Mouse (Mus musculus) liver, embryonic 13.5 days (tissue): Measurements from ENCODE around the gene Tmprss2. TPM values are rescaled to one million over a fixed set of nuclear protein-coding genes. Genes with fewer than 3 reads are reported as not detected.
"Not testable (repeated sequence)": the region's sequence is repeated elsewhere in the genome, so short reads cannot be mapped to it uniquely, and the experiment has no call there.

Source experiments
- ATAC-seq: fragments of 200-750 bp; cut with Nextera tagmentation; 2 replicates; pipeline ENCODE4 v1.8.0; 2017; ENCODE audit warnings: low read depth, mild to moderate bottlenecking, moderate number of reproducible peaks, moderate library complexity
- DNase-seq: peaks from one replicate; pipeline ENCODE4 v3.0.0; 2022
- H3K27ac ChIP-seq: fragments of 300-500 bp; sonication (generic); 2 replicates; pipeline ENCODE4 v1.5.1; 2015; ENCODE audit warnings: moderate library complexity, mild to moderate bottlenecking, inconsistent platforms
- H3K27me3 ChIP-seq: fragments of 300-500 bp; sonication (generic); 2 replicates; pipeline ENCODE4 v1.6.1; 2015; ENCODE audit warnings: mild to moderate bottlenecking, inconsistent platforms
- H3K36me3 ChIP-seq: fragments of 300-500 bp; sonication (generic); 2 replicates; pipeline ENCODE4 v1.6.1; 2015; ENCODE audit warnings: mild to moderate bottlenecking, inconsistent platforms
- H3K4me1 ChIP-seq: fragments of 300-500 bp; sonication (generic); replicated peaks from 2 replicates; pipeline ENCODE4 v1.6.1; 2015; ENCODE audit warnings: inconsistent platforms
- H3K4me2 ChIP-seq: fragments of 300-500 bp; sonication (generic); 2 replicates; pipeline ENCODE4 v1.6.1; 2015; ENCODE audit warnings: inconsistent platforms, mild to moderate bottlenecking, moderate library complexity
- H3K4me3 ChIP-seq: fragments of 300-500 bp; sonication (generic); replicated peaks from 2 replicates; pipeline ENCODE4 v1.5.1; 2015; ENCODE audit warnings: mild to moderate bottlenecking, inconsistent platforms
- H3K9ac ChIP-seq: fragments of 300-500 bp; sonication (generic); 2 replicates; pipeline ENCODE4 v1.6.1; 2015; ENCODE audit warnings: mild to moderate bottlenecking, inconsistent platforms
- H3K9me3 ChIP-seq: fragments of 300-500 bp; sonication (generic); replicated peaks from 2 replicates; pipeline ENCODE4 v1.6.1; 2016; ENCODE audit warnings: inconsistent platforms
- WGBS: fragments of 180-500 bp; shearing (Covaris S2); methylation state at CpG from one replicate; pipeline ENCODE4 v1.1.7; 2015; ENCODE audit not compliant: insufficient replicate concordance; 5-methylcytosine and 5-hydroxymethylcytosine counted together
- polyA plus RNA-seq: library from polyadenylated mRNA; unstranded; fragments of >200 nt; fragmentation: Nextera tagmentation; extraction: Ambion mirVana; gene quantifications from 2 replicates; pipeline ENCODE4 v1.2.1, GENCODE M21; 2015

Gene Tmprss2
- polyA plus RNA-seq, 1 experiment from 2014 or later, result 2.5 TPM

GRCm38 (mm10) chr16:97591512-97591911, 19.5 kb downstream of the Tmprss2 start:
- WGBS, result 59% methylated on average over 2 of the region's 2 CpGs

GRCm38 (mm10) chr16:97582876-97583275, 28.1 kb downstream of the Tmprss2 start:
- not testable (repeated sequence) for DNase-seq, ATAC-seq, H3K9ac ChIP-seq, H3K27ac ChIP-seq, H3K4me2 ChIP-seq, H3K36me3 ChIP-seq, H3K27me3 ChIP-seq, H3K4me1 ChIP-seq, H3K4me3 ChIP-seq, H3K9me3 ChIP-seq
- 50% methylated on average over 1 of the region's 1 CpGs for WGBS

More at GRCm38 (mm10) chr16:97591512-97591911, 19.5 kb downstream of the Tmprss2 start:
- Histone ChIP-seq H3K4me3 (no peak overlapping the region), H3K36me3 (no peaks in the 10 kb centered on the region), H3K4me2 (no peak overlapping the region), H3K9me3 (no peaks in the 10 kb centered on the region), H3K9ac (no peak overlapping the region), H3K27ac (no peak overlapping the region), H3K27me3 (no peaks in the 10 kb centered on the region), H3K4me1 (peaks cover 7% of the 10 kb centered on the region; the same call in 1 of the 2 replicates)
- ATAC-seq (no peak), DNase-seq (no peak)

- WGBS, result 39% methylated on average over 1 of the region's 1 CpGs
- DNase-seq (no peak), ATAC-seq (no peak)
- Histone ChIP-seq H3K27ac (no peak overlapping the region), H3K36me3 (no peaks in the 10 kb centered on the region), H3K4me2 (no peak overlapping the region), H3K4me3 (no peak overlapping the region), H3K9me3 (no peaks in the 10 kb centered on the region), H3K27me3 (no peaks in the 10 kb centered on the region), H3K9ac (no peak overlapping the region), H3K4me1 (no peaks in the 10 kb centered on the region)
Observed at GRCm38 (mm10) chr16:97569426-97569825, 41.6 kb downstream of the Tmprss2 start.

GRCm38 (mm10) chr16:97568662-97569061, 42.3 kb downstream of the Tmprss2 start:
- H3K27me3 ChIP-seq, result no peaks in the 10 kb centered on the region
- no peak for DNase-seq
- no peaks in the 10 kb centered on the region for H3K36me3 ChIP-seq
- H3K4me2 ChIP-seq, result no peak overlapping the region
- no peak overlapping the region for H3K9ac ChIP-seq
- no peaks in the 10 kb centered on the region for H3K9me3 ChIP-seq
- H3K27ac ChIP-seq, result no peak overlapping the region
- no peaks in the 10 kb centered on the region for H3K4me1 ChIP-seq
- ATAC-seq, result no peak
- WGBS, result 48% methylated on average over 9 of the region's 9 CpGs
- no peak overlapping the region for H3K4me3 ChIP-seq

- no peak for DNase-seq
- Histone ChIP-seq H3K4me2 (no peak overlapping the region), H3K27me3 (no peaks in the 10 kb centered on the region), H3K4me1 (no peaks in the 10 kb centered on the region), H3K36me3 (no peaks in the 10 kb centered on the region), H3K9me3 (no peaks in the 10 kb centered on the region), H3K4me3 (no peak overlapping the region), H3K9ac (no peak overlapping the region), H3K27ac (no peak overlapping the region)
- ATAC-seq, result no peak
- 73% methylated on average over 4 of the region's 4 CpGs for WGBS
Observed at GRCm38 (mm10) chr16:97544340-97544739, 66.7 kb downstream of the Tmprss2 start.

- WGBS, result 10% methylated on average over 1 of the region's 1 CpGs
- no peaks in the 10 kb centered on the region for H3K36me3 ChIP-seq
- DNase-seq (no peak), ATAC-seq (no peak)
- H3K27me3 ChIP-seq, result no peaks in the 10 kb centered on the region
- no peaks in the 10 kb centered on the region for H3K9me3 ChIP-seq
- H3K27ac ChIP-seq, result no peak overlapping the region
- peak overlapping the region; percentile 50 for H3K4me2 ChIP-seq
- no peak overlapping the region for H3K4me3 ChIP-seq
- H3K9ac ChIP-seq, result no peak overlapping the region
- H3K4me1 ChIP-seq, result peaks cover 31% of the 10 kb centered on the region
Observed at GRCm38 (mm10) chr16:97536859-97537258, 74.1 kb downstream of the Tmprss2 start.

- WGBS, result 9% methylated on average over 3 of the region's 3 CpGs
Observed at GRCm38 (mm10) chr16:97535808-97536413, 75.1 kb downstream of the Tmprss2 start.

GRCm38 (mm10) chr16:97534876-97535461, 76.0 kb downstream of the Tmprss2 start:
- H3K9ac ChIP-seq, result peak overlapping the region; percentile 31; the same call in 1 of the 2 replicates
- H3K27me3 ChIP-seq, result no peaks in the 10 kb centered on the region
- ATAC-seq (peak; percentile 48), DNase-seq (no peak)
- no peaks in the 10 kb centered on the region for H3K9me3 ChIP-seq
- H3K36me3 ChIP-seq, result no peaks in the 10 kb centered on the region
- H3K4me1 ChIP-seq, result peaks cover 31% of the 10 kb centered on the region
- peak overlapping the region; percentile 20 for H3K4me3 ChIP-seq
- WGBS, result 20% methylated on average over 5 of the region's 5 CpGs
- peak overlapping the region; percentile 50 for H3K4me2 ChIP-seq
- H3K27ac ChIP-seq, result peak overlapping the region; percentile 81

More at GRCm38 (mm10) chr16:97535808-97536413, 75.1 kb downstream of the Tmprss2 start:
- ATAC-seq, result peak; percentile 62
- DNase-seq, result no peak
- H3K4me2 ChIP-seq, result peak overlapping the region; percentile 50
- H3K9ac ChIP-seq, result no peak overlapping the region
- H3K9me3 ChIP-seq, result no peaks in the 10 kb centered on the region
- no peak overlapping the region; the same call in 1 of the 2 replicates for H3K4me3 ChIP-seq
- peak overlapping the region; percentile 81 for H3K27ac ChIP-seq
- H3K4me1 ChIP-seq, result peaks cover 31% of the 10 kb centered on the region
- no peaks in the 10 kb centered on the region for H3K36me3 ChIP-seq
- H3K27me3 ChIP-seq, result no peaks in the 10 kb centered on the region

- H3K36me3 ChIP-seq, result no peaks in the 10 kb centered on the region
- peaks cover 31% of the 10 kb centered on the region for H3K4me1 ChIP-seq
- H3K9ac ChIP-seq, result 0 out of 2 replicates have a peak overlapping the region, but pooled peaks have one; percentile 5
- no peaks in the 10 kb centered on the region for H3K27me3 ChIP-seq
- ATAC-seq (no peak), DNase-seq (no peak)
- H3K4me3 ChIP-seq, result 0 out of 2 replicates have a peak overlapping the region, but pooled peaks have one; percentile 16
- H3K9me3 ChIP-seq, result no peaks in the 10 kb centered on the region
- H3K27ac ChIP-seq, result 0 out of 2 replicates have a peak overlapping the region, but pooled peaks have one; percentile 81
- 22% methylated on average over 1 of the region's 1 CpGs for WGBS
- H3K4me2 ChIP-seq, result peak overlapping the region; percentile 50
Observed at GRCm38 (mm10) chr16:97534448-97534847, 76.5 kb downstream of the Tmprss2 start.

- Histone ChIP-seq H3K9ac (no peak overlapping the region), H3K4me1 (peaks cover 29% of the 10 kb centered on the region), H3K36me3 (no peaks in the 10 kb centered on the region), H3K27me3 (no peaks in the 10 kb centered on the region), H3K9me3 (no peaks in the 10 kb centered on the region), H3K27ac (no peak overlapping the region), H3K4me2 (no peak overlapping the region), H3K4me3 (no peak overlapping the region)
- ATAC-seq, result no peak
- WGBS, result 60% methylated on average over 5 of the region's 5 CpGs
- DNase-seq, result no peak
Observed at GRCm38 (mm10) chr16:97533751-97534150, 77.2 kb downstream of the Tmprss2 start.

GRCm38 (mm10) chr16:97533126-97533525, 77.9 kb downstream of the Tmprss2 start:
- no peak overlapping the region for H3K4me3 ChIP-seq
- 71% methylated on average over 1 of the region's 1 CpGs for WGBS
- no peak overlapping the region for H3K9ac ChIP-seq
- peaks cover 29% of the 10 kb centered on the region for H3K4me1 ChIP-seq
- H3K9me3 ChIP-seq, result no peaks in the 10 kb centered on the region
- DNase-seq (no peak), ATAC-seq (no peak)
- no peaks in the 10 kb centered on the region for H3K36me3 ChIP-seq
- no peak overlapping the region for H3K27ac ChIP-seq
- H3K27me3 ChIP-seq, result no peaks in the 10 kb centered on the region
- no peak overlapping the region for H3K4me2 ChIP-seq
